Mouse (Mus musculus) liver (tissue): ENCODE measurements around the gene Slc2a13.
A peak's percentile ranks its signal among the peaks of the same experiment; 100 is the strongest.

Experiments used
- DNase-seq: peaks from one replicate; pipeline ENCODE4 v3.0.0-alpha.2; 2020; ENCODE audit warnings: mixed read lengths

Gene Slc2a13

DNA sequence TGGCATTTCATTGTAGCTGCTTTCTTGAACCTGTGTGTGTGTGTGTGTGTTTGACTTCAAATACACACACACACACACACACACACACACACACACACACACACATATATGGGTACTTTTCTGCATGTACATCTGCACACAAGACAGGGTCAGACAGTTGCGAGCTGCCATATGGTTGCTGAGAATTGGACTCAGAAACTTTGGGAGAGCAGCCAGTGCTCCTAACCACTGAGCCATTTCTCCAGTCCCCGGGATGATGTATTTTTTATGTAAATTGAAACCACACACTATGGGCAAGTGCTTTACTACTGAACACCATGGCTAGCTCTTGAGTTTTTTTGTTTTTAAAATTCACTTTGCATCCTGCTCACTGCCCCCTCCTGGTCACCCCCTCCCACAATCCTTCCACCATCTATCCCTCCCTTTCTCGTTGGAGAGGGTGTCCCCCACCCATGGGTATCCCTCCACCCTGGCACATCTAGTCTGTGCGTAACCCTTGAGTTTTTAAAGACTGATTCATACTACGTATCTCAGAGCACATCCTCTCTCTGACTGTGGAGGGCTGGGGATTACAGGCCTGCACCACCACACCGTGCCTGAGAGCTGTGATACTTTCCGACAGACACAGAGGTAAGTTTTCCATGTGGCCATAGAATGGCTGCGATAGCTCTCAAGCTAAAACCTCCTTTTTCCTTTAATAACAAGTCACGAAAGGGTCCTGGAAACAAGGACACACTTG is 200.4 kb downstream of the Slc2a13 start:
- no peak for DNase-seq

DNA sequence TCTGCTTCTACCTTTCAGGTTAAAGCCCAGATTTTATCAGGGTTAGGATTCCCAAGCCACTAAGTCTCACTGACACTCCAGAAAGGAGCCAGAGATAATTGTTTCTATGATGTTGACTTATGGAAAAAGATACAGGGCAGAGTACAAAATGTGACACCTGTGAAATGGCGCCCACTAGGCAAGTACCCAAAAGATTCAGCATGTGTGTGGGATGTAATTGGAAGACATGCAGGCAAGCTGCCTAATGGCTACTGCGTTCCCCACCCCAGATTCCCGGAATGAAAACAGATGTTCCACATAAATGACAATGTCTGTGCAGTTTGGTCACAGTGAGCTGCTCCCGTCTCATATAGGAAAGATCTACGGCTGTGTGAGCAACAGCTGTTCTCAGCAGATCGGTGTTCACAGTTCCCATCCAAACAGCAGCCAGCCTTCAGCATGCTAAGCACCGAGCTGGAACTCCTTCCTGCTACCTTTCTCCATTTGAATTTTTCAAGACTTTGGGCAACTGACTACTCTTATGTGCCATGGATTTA is 201.1 kb downstream of the Slc2a13 start:
- no peak for DNase-seq

- DNase-seq: no peak
Observed at GRCm38 (mm10) chr15:91369736-91370449, 203.2 kb downstream of the Slc2a13 start.

DNA sequence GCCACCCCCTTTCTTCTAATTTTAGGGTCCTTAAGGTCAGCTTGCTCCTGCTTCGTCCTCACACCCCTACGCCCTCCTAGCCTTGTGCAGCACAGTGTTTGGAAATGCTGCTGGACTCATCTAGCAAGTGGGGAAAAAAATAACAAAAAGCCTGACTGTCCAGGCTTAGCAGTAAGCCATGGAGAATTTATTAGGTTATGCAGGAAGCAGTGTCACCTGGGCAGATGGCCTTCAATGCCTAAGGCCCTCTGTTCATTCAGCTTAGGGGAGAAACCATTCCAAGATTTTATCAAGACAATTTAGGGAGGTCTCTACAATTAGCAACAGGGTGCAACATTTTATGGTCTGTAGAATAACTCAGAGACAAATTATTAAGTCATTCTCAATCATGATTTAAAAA is 212.6 kb downstream of the Slc2a13 start:
- no peak for DNase-seq

DNA sequence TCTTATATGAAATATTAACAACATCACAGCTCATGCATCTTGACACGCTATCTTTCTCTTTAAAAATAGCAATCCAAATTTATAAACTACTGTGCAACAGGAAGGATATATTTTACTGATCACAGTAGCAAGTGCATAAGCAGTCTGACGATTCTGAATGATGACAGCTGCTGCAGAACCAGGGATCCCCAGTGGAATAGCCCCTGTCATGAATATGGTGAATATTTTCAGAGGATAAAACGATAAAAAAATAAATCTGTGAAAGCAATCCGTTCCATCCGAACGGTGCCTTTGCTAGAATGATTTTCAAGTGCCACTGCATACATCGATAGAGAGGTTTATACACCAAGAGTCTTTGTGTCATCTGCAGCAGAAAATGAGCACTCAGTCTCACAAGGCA is 222.1 kb downstream of the Slc2a13 start:
- DNase-seq: no peak

- DNase-seq: no peak
Observed at GRCm38 (mm10) chr15:91338350-91338749, 234.7 kb downstream of the Slc2a13 start.

DNA sequence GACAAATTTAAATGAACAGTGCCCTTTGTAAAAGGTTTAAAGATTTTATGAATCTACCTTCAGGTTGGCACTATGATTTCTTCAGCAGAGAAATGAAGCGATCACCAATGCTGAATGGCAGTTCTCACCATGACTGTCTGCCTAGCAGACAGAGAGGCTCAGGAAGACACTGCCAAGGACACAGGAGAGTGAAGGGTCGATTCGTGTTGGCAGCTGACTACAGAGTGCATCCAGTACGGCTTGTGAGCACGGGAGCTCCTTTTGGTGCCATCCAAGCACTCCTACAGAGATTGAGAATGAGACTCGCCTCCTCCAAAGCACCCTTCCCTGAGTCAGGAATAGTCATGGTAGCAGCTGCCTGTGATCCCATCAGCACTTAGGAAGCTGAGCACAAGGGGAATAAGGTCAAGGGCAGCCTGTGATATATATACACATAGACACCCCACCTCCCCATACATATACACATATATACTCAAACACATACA is 238.6 kb downstream of the Slc2a13 start:
- DNase-seq: no peak

GRCm38 (mm10) chr15:91327748-91328147 is 245.3 kb downstream of the Slc2a13 start:
- DNase-seq: no peak

DNA sequence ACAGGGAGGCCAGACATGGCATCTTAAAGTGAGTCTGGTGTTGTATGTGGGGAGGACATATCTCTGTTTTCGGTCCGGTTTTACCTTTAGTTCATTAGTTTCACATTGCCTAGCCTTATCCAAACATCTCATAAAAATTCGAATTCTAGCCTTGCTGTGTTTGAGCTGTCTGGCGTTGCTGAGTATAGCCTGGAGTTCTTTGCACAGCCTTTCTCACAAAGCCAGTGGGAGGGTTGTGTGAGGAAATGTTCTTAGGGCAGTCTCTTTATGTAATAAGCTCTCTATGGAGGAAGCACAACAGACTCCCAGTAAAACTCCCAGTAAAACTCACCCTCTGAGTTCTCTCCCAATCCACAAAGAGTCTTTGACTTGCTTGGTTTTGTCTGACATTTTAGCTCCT is 246.0 kb downstream of the Slc2a13 start:
- DNase-seq: no peak

DNA sequence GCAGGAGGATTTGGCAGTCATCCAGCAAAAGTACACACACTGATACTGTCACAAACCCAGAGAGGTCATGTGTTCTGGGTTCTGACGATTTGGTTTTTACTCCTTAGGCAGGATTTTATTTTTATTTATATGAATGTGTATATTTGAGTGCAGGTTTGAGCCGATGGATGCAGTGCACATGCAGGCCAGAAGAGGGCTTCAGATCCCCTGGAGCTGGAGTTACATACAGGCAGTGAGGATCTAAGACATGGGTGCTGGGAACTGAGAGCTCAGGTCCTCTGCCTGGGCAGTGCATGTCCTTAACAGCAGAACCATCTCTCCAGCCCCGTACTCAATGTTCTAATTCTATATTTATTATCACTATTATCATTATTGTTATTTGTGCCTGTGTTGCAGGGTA is 253.7 kb downstream of the Slc2a13 start:
- no peak for DNase-seq

DNA sequence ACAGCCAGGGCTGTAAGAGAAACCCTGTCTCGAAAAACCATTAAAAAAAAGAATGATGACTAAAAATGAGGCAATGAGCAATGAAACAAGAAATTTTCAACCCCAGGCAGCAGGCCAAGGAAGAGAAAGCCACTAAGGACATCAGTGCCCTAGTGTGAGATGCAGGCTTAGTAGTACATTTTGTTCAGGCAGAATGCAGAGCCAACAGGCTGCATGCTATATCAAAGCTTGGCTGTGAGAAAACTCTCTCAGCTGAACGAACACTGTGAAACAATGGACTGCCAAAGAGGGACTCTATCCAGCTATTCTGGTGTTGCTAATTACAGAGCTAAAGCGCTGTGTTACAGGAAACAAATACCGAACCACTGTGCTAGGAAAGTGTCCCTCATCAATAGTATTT is 256.1 kb downstream of the Slc2a13 start:
- DNase-seq: no peak

- no peak for DNase-seq
Observed at GRCm38 (mm10) chr15:91314402-91315318, 258.4 kb downstream of the Slc2a13 start.

- peak; percentile 44 for DNase-seq
Observed at GRCm38 (mm10) chr15:91304296-91304852, 268.7 kb downstream of the Slc2a13 start.

- DNase-seq: peak; percentile 78
Observed at GRCm38 (mm10) chr15:91301366-91301765, 271.7 kb downstream of the Slc2a13 start.

- no peak for DNase-seq
Observed at GRCm38 (mm10) chr15:91299319-91299835, 273.7 kb downstream of the Slc2a13 start.

DNA sequence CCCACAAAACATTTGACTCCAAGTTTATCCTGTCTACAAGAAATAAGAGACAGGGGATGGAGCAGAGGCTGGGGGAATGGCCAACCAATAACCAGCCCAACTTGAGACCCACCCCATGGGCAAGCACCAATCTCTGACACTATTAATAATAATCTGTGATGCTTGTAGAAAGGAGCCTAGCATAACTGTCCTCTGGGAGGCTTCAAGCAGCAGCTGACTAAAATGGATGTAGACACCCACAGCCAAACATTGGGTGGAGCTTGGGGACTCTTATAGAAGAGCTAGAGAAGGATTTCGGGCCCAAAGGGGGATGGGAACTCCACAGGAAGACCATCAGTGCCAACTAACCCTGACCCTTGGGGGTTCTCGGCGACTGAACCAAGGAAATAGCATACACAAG is 289.6 kb downstream of the Slc2a13 start:
- no peak for DNase-seq

- no peak for DNase-seq
Observed at GRCm38 (mm10) chr15:91282822-91283221, 290.2 kb downstream of the Slc2a13 start.

GRCm38 (mm10) chr15:91281521-91281920 is 291.5 kb downstream of the Slc2a13 start:
- no peak for DNase-seq

GRCm38 (mm10) chr15:91279571-91279970 is 293.5 kb downstream of the Slc2a13 start:
- no peak for DNase-seq

DNA sequence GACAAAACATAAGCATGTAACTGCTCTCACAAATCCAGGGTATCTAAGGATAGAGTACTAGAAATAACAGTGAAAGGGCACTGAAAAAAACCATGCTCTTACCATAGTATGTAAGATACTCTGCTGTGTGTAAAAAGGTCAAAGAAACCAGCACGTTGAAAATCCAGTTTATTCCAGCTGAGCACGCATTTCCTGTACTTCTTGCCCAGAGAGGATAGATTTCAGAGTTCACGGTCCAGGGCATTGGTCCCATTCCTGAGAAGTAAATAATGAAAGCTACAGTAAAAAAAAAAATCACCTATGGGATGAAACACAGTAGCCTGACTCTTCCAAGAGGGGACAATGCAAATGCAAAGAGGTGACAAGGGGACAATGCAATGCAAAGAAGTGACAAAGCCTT is 297.1 kb downstream of the Slc2a13 start:
- DNase-seq: no peak

DNA sequence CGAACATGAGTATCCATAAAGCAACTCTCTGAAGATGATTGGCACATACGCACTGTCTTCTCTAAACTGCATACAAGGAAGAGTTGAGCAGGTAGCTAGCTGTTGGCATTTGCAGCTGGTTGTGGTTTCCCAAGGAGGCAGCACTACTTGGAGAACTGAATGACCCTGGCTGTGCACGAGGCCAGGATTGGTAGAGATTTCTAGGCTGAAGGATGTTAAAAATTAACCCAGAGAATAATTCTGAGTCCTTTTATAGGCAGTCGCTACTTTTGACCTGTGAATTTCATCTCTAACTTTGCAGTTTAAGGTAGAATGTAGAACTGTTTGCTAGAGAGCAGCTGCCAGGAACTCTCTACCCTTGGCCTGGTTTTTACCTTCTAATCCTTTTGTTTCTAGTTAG is 304.5 kb downstream of the Slc2a13 start:
- DNase-seq: no peak

- no peak for DNase-seq
Observed at GRCm38 (mm10) chr15:91263926-91264325, 309.1 kb downstream of the Slc2a13 start.
